Mouse (Mus musculus) liver, embryonic 12.5 days (tissue): ENCODE data around the gene Kcnn4. TPM values are rescaled to one million over a fixed set of nuclear protein-coding genes. Genes with fewer than 3 reads are reported as not detected.

ENCODE experiments used
- ATAC-seq: fragments of 200-750 bp; cut with Nextera tagmentation; 2 replicates; pipeline ENCODE4 v1.8.0; 2017; ENCODE audit warnings: moderate number of reproducible peaks, mild to moderate bottlenecking, moderate library complexity
- H3K27ac ChIP-seq: fragments of 300-500 bp; sonication (generic); 2 replicates; pipeline ENCODE4 v1.5.1; 2016; ENCODE audit warnings: mild to moderate bottlenecking
- H3K27me3 ChIP-seq: fragments of 300-500 bp; sonication (generic); replicated peaks from 2 replicates; pipeline ENCODE4 v1.6.1; 2016; ENCODE audit warnings: mild to moderate bottlenecking, moderate library complexity
- H3K36me3 ChIP-seq: fragments of 300-500 bp; sonication (generic); 2 replicates; pipeline ENCODE4 v1.6.1; 2016; ENCODE audit warnings: mild to moderate bottlenecking, moderate library complexity
- H3K4me1 ChIP-seq: fragments of 300-500 bp; sonication (generic); 2 replicates; pipeline ENCODE4 v1.6.1; 2016
- H3K4me2 ChIP-seq: fragments of 300-500 bp; sonication (generic); 2 replicates; pipeline ENCODE4 v1.6.1; 2016; ENCODE audit warnings: mild to moderate bottlenecking, moderate library complexity
- H3K4me3 ChIP-seq: fragments of 300-500 bp; sonication (generic); 2 replicates; pipeline ENCODE4 v1.5.1; 2016; ENCODE audit warnings: mild to moderate bottlenecking, moderate library complexity
- H3K9ac ChIP-seq: fragments of 300-500 bp; sonication (generic); 2 replicates; pipeline ENCODE4 v1.6.1; 2016; ENCODE audit warnings: mild to moderate bottlenecking, moderate library complexity
- H3K9me3 ChIP-seq: fragments of 300-500 bp; sonication (generic); replicated peaks from 2 replicates; pipeline ENCODE4 v1.6.1; 2016; ENCODE audit warnings: mild to moderate bottlenecking, moderate library complexity
- WGBS: fragments of 180-500 bp; shearing (Covaris S2); methylation state at CpG from one replicate; pipeline ENCODE4 v1.1.7; 2016; ENCODE audit not compliant: insufficient replicate concordance; 5-methylcytosine and 5-hydroxymethylcytosine counted together
- microRNA-seq: library from miRNA; unstranded; fragments of <30 nt; microRNA quantifications from one replicate; pipeline ENCODE4, GENCODE M21; 2017
- polyA plus RNA-seq: library from polyadenylated mRNA; unstranded; fragments of >200 nt; fragmentation: Nextera tagmentation; extraction: Ambion mirVana; gene quantifications from 2 replicates; pipeline ENCODE4 v1.2.1, GENCODE M21; 2016

The Kcnn4 gene
- polyA plus RNA-seq, 1 experiment from 2014 or later: 161 TPM

GRCm38 (mm10) chr7:24430551-24431345, 60.7 kb downstream of the Kcnn4 start:
- Histone ChIP-seq H3K36me3 (no peaks in the 10 kb centered on the region), H3K4me3 (no peak overlapping the region), H3K4me1 (0 out of 2 replicates have a peak, but pooled peaks cover 2% of the 10 kb centered on the region), H3K27me3 (peaks cover 46% of the 10 kb centered on the region), H3K27ac (no peak overlapping the region), H3K9me3 (no peaks in the 10 kb centered on the region), H3K9ac (no peak overlapping the region), H3K4me2 (no peak overlapping the region)
- whole genome bisulfite sequencing: 72% methylated on average over 15 of the region's 15 CpGs
- ATAC-seq: no peak

DNA sequence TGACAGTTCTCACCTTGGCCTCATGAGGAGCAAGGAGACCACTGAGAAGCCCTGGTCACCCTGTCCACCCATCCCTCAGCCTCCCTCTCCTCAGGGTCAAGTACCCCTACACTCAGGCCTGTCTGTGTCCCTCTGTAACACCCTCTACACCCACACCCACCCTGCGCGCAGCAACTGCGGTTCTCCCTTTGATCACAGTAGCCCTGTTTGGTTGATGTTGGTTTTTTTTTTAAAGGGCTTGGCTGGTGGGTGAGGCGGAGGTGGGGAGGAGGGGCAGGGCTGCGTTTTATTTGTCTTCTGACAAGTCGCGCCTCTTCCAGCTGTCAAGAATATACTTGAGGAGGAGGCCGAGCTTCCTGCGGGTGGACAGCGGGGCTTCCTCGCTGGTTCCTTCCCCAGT, 61.6 kb downstream of the Kcnn4 start:
- Histone ChIP-seq H3K4me1 (no peaks in the 10 kb centered on the region), H3K4me3 (no peak overlapping the region), H3K9me3 (no peaks in the 10 kb centered on the region), H3K27me3 (peaks cover 46% of the 10 kb centered on the region), H3K36me3 (no peaks in the 10 kb centered on the region), H3K9ac (no peak overlapping the region), H3K27ac (no peak overlapping the region), H3K4me2 (no peak overlapping the region)
- WGBS: 41% methylated on average over 11 of the region's 11 CpGs
- ATAC-seq: no peak

DNA sequence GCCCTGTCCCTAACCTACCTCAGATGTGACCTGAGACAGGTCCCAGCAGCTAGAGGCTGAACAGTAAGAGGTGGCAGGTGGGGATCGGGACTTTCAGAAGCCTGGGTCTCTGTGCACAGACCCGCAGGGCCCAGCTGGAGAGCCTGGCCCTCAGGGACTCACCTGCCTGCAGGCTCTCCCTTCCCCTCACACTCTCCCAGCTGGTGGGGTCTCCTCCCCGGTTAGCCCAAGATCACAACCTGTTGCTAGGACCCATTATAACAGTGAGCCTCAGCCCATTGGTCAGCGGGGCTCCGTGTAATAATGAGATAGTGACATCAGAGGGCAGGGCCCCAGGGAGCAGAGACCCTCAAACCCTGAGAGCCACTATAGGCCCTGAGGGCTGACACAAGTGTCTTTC, 65.2 kb downstream of the Kcnn4 start:
- 0 out of 2 replicates have a peak, but pooled peaks have one; percentile 14 for ATAC-seq
- 74% methylated on average over 5 of the region's 5 CpGs for WGBS
- H3K4me2 ChIP-seq: no peak overlapping the region

More for the DNA sequence above, 65.2 kb downstream of the Kcnn4 start:
- Histone ChIP-seq H3K9me3 (no peaks in the 10 kb centered on the region), H3K4me3 (no peak overlapping the region), H3K36me3 (no peaks in the 10 kb centered on the region), H3K27ac (no peak overlapping the region), H3K4me1 (no peaks in the 10 kb centered on the region), H3K9ac (no peak overlapping the region), H3K27me3 (peaks cover 41% of the 10 kb centered on the region)

Small RNA genes within 50 kb of the gene (microRNA-seq; reads per million reads assigned to microRNA genes)
- gene Gm27592: not detected

Other genes with a start within 250 kb of the Kcnn4 start
- 5.5 and 7.1 TPM in 2 replicates for gene Zfp235, start 236.1 kb upstream of the Kcnn4 start, polyA plus RNA-seq
- gene Zfp114, start 195.2 kb upstream of the Kcnn4 start, polyA plus RNA-seq: 1.4 and 1.5 TPM in 2 replicates
- gene Zfp111, start 158.8 kb upstream of the Kcnn4 start, polyA plus RNA-seq: 2.1 and 4.2 TPM in 2 replicates
- 2.0 and 2.7 TPM in 2 replicates for gene Zfp109, start 132.7 kb upstream of the Kcnn4 start, polyA plus RNA-seq
- 0.48 and 0.56 TPM in 2 replicates for gene Zfp108, start 115.5 kb upstream of the Kcnn4 start, polyA plus RNA-seq
- gene Zfp93, start 99.8 kb upstream of the Kcnn4 start, polyA plus RNA-seq: 1.9 and 2.2 TPM in 2 replicates
- gene Zfp61, start 69.0 kb upstream of the Kcnn4 start, polyA plus RNA-seq: 7.1 and 7.7 TPM in 2 replicates
- gene Zfp94, start 53.6 kb upstream of the Kcnn4 start, polyA plus RNA-seq: 3.0 and 3.6 TPM in 2 replicates
- gene Tescl, start 36.3 kb upstream of the Kcnn4 start, polyA plus RNA-seq: not detected in 2 replicates
- gene Lypd5, start 21.1 kb upstream of the Kcnn4 start, polyA plus RNA-seq: not detected in 2 replicates
- gene Smg9, start 29.4 kb downstream of the Kcnn4 start, polyA plus RNA-seq: 22.9 and 23.5 TPM in 2 replicates
- gene Irgc1, start 82.0 kb downstream of the Kcnn4 start, polyA plus RNA-seq: not detected in 2 replicates
- 2.6 and 2.8 TPM in 2 replicates for gene Plaur, start 92.2 kb downstream of the Kcnn4 start, polyA plus RNA-seq
- gene Cadm4, start 111.8 kb downstream of the Kcnn4 start, polyA plus RNA-seq: 0.28 and 0.35 TPM in 2 replicates
- gene Zfp428, start 136.7 kb downstream of the Kcnn4 start, polyA plus RNA-seq: 12.4 and 14.2 TPM in 2 replicates
- gene AC161166.1, start 142.2 kb downstream of the Kcnn4 start, polyA plus RNA-seq: 0.20 and 0.24 TPM in 2 replicates
- gene Irgq, start 160.4 kb downstream of the Kcnn4 start, polyA plus RNA-seq: 2.8 and 3.1 TPM in 2 replicates
- not detected in 2 replicates for gene Pinlyp, start 175.9 kb downstream of the Kcnn4 start, polyA plus RNA-seq
- gene Xrcc1, start 176.0 kb downstream of the Kcnn4 start, polyA plus RNA-seq: 61.5 and 63.0 TPM in 2 replicates
- 15.1 and 17.0 TPM in 2 replicates for gene Ethe1, start 217.3 kb downstream of the Kcnn4 start, polyA plus RNA-seq
- 0.41 and 0.57 TPM in 2 replicates for gene Zfp575, start 217.4 kb downstream of the Kcnn4 start, polyA plus RNA-seq
- 0.08 and 0.22 TPM in 2 replicates for gene Phldb3, start 240.5 kb downstream of the Kcnn4 start, polyA plus RNA-seq